Mouse (Mus musculus) MEL (cell line): ENCODE results near the gene Cdkal1. TPM values are rescaled to one million over a fixed set of nuclear protein-coding genes. Genes with fewer than 3 reads are reported as not detected.
A peak's percentile ranks its signal among the peaks of the same experiment; 100 is the strongest.

ENCODE experiments used
- DNase-seq: peaks from one replicate; pipeline ENCODE4 v3.0.0; 2011; ENCODE audit warnings: low read depth, low spot score
- H3K27ac ChIP-seq: 2 replicates; pipeline ENCODE4 v1.5.1; 2012; ENCODE audit warnings: low read depth, mild to moderate bottlenecking, control low read depth, low read length, moderate library complexity; ENCODE audit not compliant: control insufficient read depth
- H3K27me3 ChIP-seq, 2 experiments: fragments of 150-350 bp in 1 of 2; sonication (generic) in 1 of 2; 2 replicates each; pipeline ENCODE4 v1.6.1; 2012; ENCODE audit warnings: low read length in 2 of 2, mild to moderate bottlenecking in 2 of 2, improper control_type of control experiment in 1 of 2, moderate library complexity in 1 of 2; ENCODE audit not compliant: insufficient read depth in 2 of 2, control insufficient read depth in 1 of 2
- H3K36me3 ChIP-seq, 2 experiments: 2 replicates each; pipeline ENCODE4 v1.6.1; 2012 to 2014; ENCODE audit warnings: low read length in 2 of 2, improper control_type of control experiment in 1 of 2, inconsistent platforms in 1 of 2, mild to moderate bottlenecking in 1 of 2; ENCODE audit not compliant: insufficient read depth in 2 of 2, control insufficient read depth in 1 of 2
- H3K4me1 ChIP-seq, 2 experiments: fragments of 150-350 bp in 1 of 2; sonication (generic) in 1 of 2; 2 replicates each; pipeline ENCODE4 v1.6.1; 2012; ENCODE audit warnings: low read length in 2 of 2, improper control_type of control experiment in 1 of 2, mild to moderate bottlenecking in 1 of 2; ENCODE audit not compliant: insufficient read depth in 2 of 2, control insufficient read depth in 1 of 2
- H3K4me3 ChIP-seq, 2 experiments: fragments of 150-350 bp in 1 of 2; sonication (generic) in 1 of 2; 2 replicates each; pipeline ENCODE4 v1.5.1; 2012; ENCODE audit warnings: low read depth in 2 of 2, low read length in 2 of 2, mild to moderate bottlenecking in 2 of 2, moderate library complexity in 2 of 2, control low read depth in 1 of 2, improper control_type of control experiment in 1 of 2; ENCODE audit not compliant: control insufficient read depth in 1 of 2, insufficient read depth in 1 of 2
- H3K79me2 ChIP-seq: 2 replicates; pipeline ENCODE4 v1.6.1; 2012; ENCODE audit warnings: mild to moderate bottlenecking, low read length, moderate library complexity; ENCODE audit not compliant: control insufficient read depth, poor library complexity, insufficient read depth
- H3K9ac ChIP-seq: 2 replicates; pipeline ENCODE4 v1.6.1; 2012; ENCODE audit warnings: low read depth, mild to moderate bottlenecking, control low read depth, low read length, moderate library complexity; ENCODE audit not compliant: control insufficient read depth, poor library complexity, severe bottlenecking
- H3K9me3 ChIP-seq: fragments of 150-350 bp; sonication (generic); replicated peaks from 2 replicates; pipeline ENCODE4 v1.6.1; 2012; ENCODE audit warnings: mild to moderate bottlenecking, low read length, improper control_type of control experiment, moderate library complexity; ENCODE audit not compliant: insufficient read depth
- CHD1 ChIP-seq: IDR thresholded peaks from 2 replicates; pipeline ENCODE4 v1.6.1; 2012; ENCODE audit warnings: low read depth, mild to moderate bottlenecking, inconsistent platforms, low read length, improper control_type of control experiment
- CHD2 ChIP-seq: IDR thresholded peaks from 2 replicates; pipeline ENCODE4 v1.6.1; 2011; ENCODE audit warnings: low read length, improper control_type of control experiment
- CTCF ChIP-seq, 3 experiments: IDR thresholded peaks in 2 of 3; conservative IDR thresholded peaks in 1 of 3; 2 replicates each; pipeline ENCODE4 v1.5.1; 2011 to 2012; ENCODE audit warnings: low read length in 3 of 3, low read depth in 2 of 3, mild to moderate bottlenecking in 2 of 3, improper control_type of control experiment in 1 of 3, inconsistent platforms in 1 of 3, mixed read lengths in 1 of 3, moderate library complexity in 1 of 3; ENCODE audit not compliant: control insufficient read depth in 1 of 3, insufficient read depth in 1 of 3, poor library complexity in 1 of 3, severe bottlenecking in 1 of 3
- E2F4 ChIP-seq: IDR thresholded peaks from 2 replicates; pipeline ENCODE4 v1.6.1; 2011; ENCODE audit warnings: low read depth, low read length, improper control_type of control experiment, borderline replicate concordance
- EP300 ChIP-seq, 2 experiments: IDR thresholded peaks; 2 replicates each; pipeline ENCODE4 v1.6.1; 2011; ENCODE audit warnings: improper control_type of control experiment in 2 of 2, low read length in 2 of 2, low read depth in 1 of 2, mild to moderate bottlenecking in 1 of 2
- HCFC1 ChIP-seq: IDR thresholded peaks from 2 replicates; pipeline ENCODE4 v1.6.1; 2012; ENCODE audit warnings: low read depth, mild to moderate bottlenecking, inconsistent platforms, low read length, improper control_type of control experiment, moderate library complexity
- KAT2A ChIP-seq: conservative IDR thresholded peaks from 2 replicates; pipeline ENCODE4 v1.6.1; 2012; ENCODE audit warnings: low read depth, low read length, improper control_type of control experiment, inconsistent platforms
- MAFK ChIP-seq: IDR thresholded peaks from 2 replicates; pipeline ENCODE4 v1.6.1; 2011; ENCODE audit warnings: low read depth, mild to moderate bottlenecking, low read length, improper control_type of control experiment, borderline replicate concordance
- MAX ChIP-seq: IDR thresholded peaks from 2 replicates; pipeline ENCODE4 v1.6.1; 2011; ENCODE audit warnings: low read length, improper control_type of control experiment
- MAZ ChIP-seq: IDR thresholded peaks from 2 replicates; pipeline ENCODE4 v1.6.1; 2012; ENCODE audit warnings: low read depth, mild to moderate bottlenecking, inconsistent platforms, low read length, improper control_type of control experiment
- MXI1 ChIP-seq: IDR thresholded peaks from 2 replicates; pipeline ENCODE4 v1.6.1; 2011; ENCODE audit warnings: mild to moderate bottlenecking, low read depth, low read length, improper control_type of control experiment
- NELFE ChIP-seq: IDR thresholded peaks from 2 replicates; pipeline ENCODE4 v1.6.1; 2011; ENCODE audit warnings: low read depth, low read length, improper control_type of control experiment
- POLR2A ChIP-seq, 2 experiments: IDR thresholded peaks; 2 replicates each; pipeline ENCODE4 v1.6.1; 2011 to 2012; ENCODE audit warnings: low read length in 2 of 2, mild to moderate bottlenecking in 2 of 2, control low read depth in 1 of 2, improper control_type of control experiment in 1 of 2, low read depth in 1 of 2, moderate library complexity in 1 of 2; ENCODE audit not compliant: control insufficient read depth in 1 of 2, insufficient read depth in 1 of 2, poor library complexity in 1 of 2
- SMC3 ChIP-seq: IDR thresholded peaks from 2 replicates; pipeline ENCODE4 v1.6.1; 2011; ENCODE audit warnings: low read depth, low read length, improper control_type of control experiment
- TAL1 ChIP-seq: IDR thresholded peaks from 2 replicates; pipeline ENCODE4 v1.6.1; 2012; ENCODE audit warnings: mild to moderate bottlenecking, inconsistent platforms, low read length, moderate library complexity, mixed read lengths
- UBTF ChIP-seq: IDR thresholded peaks from 2 replicates; pipeline ENCODE4 v1.6.1; 2012; ENCODE audit warnings: low read depth, mild to moderate bottlenecking, inconsistent platforms, low read length, improper control_type of control experiment, moderate library complexity, borderline replicate concordance; ENCODE audit not compliant: insufficient read depth
- ZKSCAN1 ChIP-seq: IDR thresholded peaks from 2 replicates; pipeline ENCODE4 v1.6.1; 2012; ENCODE audit warnings: low read depth, mild to moderate bottlenecking, inconsistent platforms, low read length, improper control_type of control experiment, moderate library complexity
- ZNF384 ChIP-seq: IDR thresholded peaks from 2 replicates; pipeline ENCODE4 v1.6.1; 2012; ENCODE audit warnings: low read depth, mild to moderate bottlenecking, inconsistent platforms, low read length, improper control_type of control experiment
- polyA plus RNA-seq, 2 experiments: library from polyadenylated mRNA; stranded (reverse) in 1 of 2; unstranded in 1 of 2; fragments of >175 nt in 1 of 2; fragments of >200 nt in 1 of 2; gene quantifications; 2 replicates each; pipeline versions ENCODE4 v1.2.1 to v1.2.4; 2012; ENCODE audit warnings: low replicate concordance in 2 of 2, low read depth in 1 of 2; ENCODE audit not compliant: insufficient read length in 2 of 2, insufficient read depth in 1 of 2, missing spikeins in 1 of 2
- total RNA-seq: library from RNA; depleted of rRNA; stranded (reverse); fragments of 300-350 nt; gene quantifications from 2 replicates; pipeline ENCODE4 v1.2.3, GENCODE M21; 2012

Cdkal1 gene
- total and polyA plus RNA-seq, 3 experiments = 10.6 to 11.0 TPM; not detected in 1

- 0 out of 2 replicates have a peak, but pooled peaks have one; percentile 33 for TF ChIP-seq MAFK
Measured at GRCm38 (mm10) chr13:29756052-29756451, 99.4 kb downstream of the Cdkal1 start (continued).

GRCm38 (mm10) chr13:29753254-29753653 lies 102.2 kb downstream of the Cdkal1 start:
- TF ChIP-seq POLR2A (IDR thresholded peaks at IDR 0.05; ENCODE audit: control insufficient read depth in 1 of 2, insufficient read depth in 1 of 2, low read depth in 1 of 2, low read length in 2 of 2, poor library complexity in 1 of 2) (no peak), NELFE (no peak), ZKSCAN1 (no peak), MAX (no peak), KAT2A (no peak), E2F4 (no peak), UBTF (no peak), HCFC1 (no peak), CTCF (IDR thresholded peaks at IDR 0.05 in 2 of 3, conservative IDR thresholded peaks at IDR 0.05 in 1 of 3; ENCODE audit: control insufficient read depth in 1 of 3, insufficient read depth in 1 of 3, low read depth in 2 of 3, low read length in 3 of 3, poor library complexity in 1 of 3, severe bottlenecking in 1 of 3) (no peak), CHD1 (no peak), SMC3 (no peak), MXI1 (no peak), CHD2 (no peak), TAL1 (no peak), EP300 (IDR thresholded peaks at IDR 0.05; ENCODE audit: low read depth in 1 of 2, low read length in 2 of 2) (no peak)
- Histone ChIP-seq H3K27me3 (no peaks in the 10 kb centered on the region), H3K27ac (no peak overlapping the region), H3K36me3 (peaks cover 0 to 17% of the 10 kb centered on the region in 2 experiments; a peak in 2 of 4 replicates), H3K4me1 (peaks cover 9 to 11% of the 10 kb centered on the region in 2 experiments), H3K79me2 (no peaks in the 10 kb centered on the region), H3K9ac (no peak overlapping the region), H3K4me3 (no peak overlapping the region), H3K9me3 (no peaks in the 10 kb centered on the region)
- no peak for DNase-seq

- peaks cover 0 to 11% of the 10 kb centered on the region in 2 experiments; a peak in 2 of 4 replicates for H3K36me3 ChIP-seq
- H3K27ac ChIP-seq = no peak overlapping the region
- no peaks in the 10 kb centered on the region for H3K9me3 ChIP-seq
- H3K9ac ChIP-seq = no peak overlapping the region
- TF ChIP-seq ZNF384 (no peak), NELFE (no peak), SMC3 (no peak), MAZ (no peak)
- H3K27me3 ChIP-seq = no peaks in the 10 kb centered on the region
- no peaks in the 10 kb centered on the region for H3K79me2 ChIP-seq
- no peak for DNase-seq
- H3K4me3 ChIP-seq = no peak overlapping the region
- H3K4me1 ChIP-seq = peaks cover 4 to 8% of the 10 kb centered on the region in 2 experiments
Measured at GRCm38 (mm10) chr13:29752061-29752460, 103.4 kb downstream of the Cdkal1 start.
